Mouse (Mus musculus): ENCODE measurements at regions not wholly inside any gene's neighbourhood (a gene's known extent, or its start where the extent isn't known, plus 50 kb on each side); places are given as distances from the start of the nearest gene placed in this dataset.

- Histone ChIP-seq H3K9me3 (ENCODE audit: low read length) (no peaks in the 10 kb centered on the region), H3K4me1 (ENCODE audit: insufficient read depth) (no peaks in the 10 kb centered on the region), H3K27me3 (ENCODE audit: insufficient read depth, low read length) (no peaks in the 10 kb centered on the region), H3K4me3 (ENCODE audit: low read depth, low read length) (no peak overlapping the region), H3K9ac (no peak overlapping the region), H3K27ac (ENCODE audit: low read depth, low read length) (no peak overlapping the region), H3K36me3 (ENCODE audit: insufficient read depth) (no peaks in the 10 kb centered on the region), H3K4me2 (ENCODE audit: low read depth) (no peak overlapping the region)
- ATAC-seq (peak; percentile 81), DNase-seq (peak; percentile 72)
- TF ChIP-seq CTCF (IDR thresholded peaks at IDR 0.05; ENCODE audit: low read depth), result no peak
- WGBS, result 64% methylated on average over 7 of the region's 7 CpGs
Observed at GRCm38 (mm10) chr3:119862194-119862957, 78.1 kb upstream of the Ptbp2 start.
